In genomic region chr17:53718474-53718873, GRCm38 (mm10) we compare ENCODE assay signal across 16 mouse cellular contexts. TPM values are rescaled to one million over a fixed set of nuclear protein-coding genes. Genes with fewer than 3 reads are reported as not detected.
"Had no signal": no experiment of that assay in that cellular context is flagged by ENCODE, and none has a peak within 500 bp of the region (broad histone marks: within the 10 kb centered on the region; RNA-seq: fewer than 3 reads in every experiment).

No protein-coding gene starts in this region.

- H3K27ac ChIP-seq: liver, embryonic 13.5 days; stomach, embryonic 15.5 days had no signal

- H3K4me3 ChIP-seq: liver, embryonic 13.5 days; stomach, embryonic 15.5 days had no signal

- H3K36me3 ChIP-seq: liver, embryonic 13.5 days; stomach, embryonic 15.5 days had no signal

- DNase-seq: kidney, adult 9 months; kidney, postnatal 14 days; kidney, postnatal 4 days; layer of hippocampus, adult 9-11 months; liver, embryonic 13.5 days; lung, adult 2 months; lung, postnatal 14 days; lung, postnatal 4 days; midbrain, embryonic 14.5 days; retina, postnatal 1 day; right cerebral cortex, postnatal 25 days; spleen, adult 18-20 months; thymus, adult 2 months; thymus, postnatal 14 days had no signal

- H3K4me1 ChIP-seq: liver, embryonic 13.5 days; stomach, embryonic 15.5 days had no signal

- H3K27me3 ChIP-seq: liver, embryonic 13.5 days; stomach, embryonic 15.5 days had no signal

RNA-seq across cellular contexts. Expression of gene Sgo1, which starts 29.3 kb away (rescaled TPM):
- polyA plus RNA-seq: liver, adult 2 months had no signal
